Mouse (Mus musculus) brain, embryonic 18.5 days (tissue): ENCODE measurements around the gene Cfap73.

Source experiments
- DNase-seq: peaks from one replicate; pipeline ENCODE4 v3.0.0-alpha.2; 2012; ENCODE audit warnings: low read depth, low spot score

The Cfap73 gene

GRCm38 (mm10) chr5:120586741-120587615 is 47.1 kb downstream of the Cfap73 start:
- no peak for DNase-seq

DNA sequence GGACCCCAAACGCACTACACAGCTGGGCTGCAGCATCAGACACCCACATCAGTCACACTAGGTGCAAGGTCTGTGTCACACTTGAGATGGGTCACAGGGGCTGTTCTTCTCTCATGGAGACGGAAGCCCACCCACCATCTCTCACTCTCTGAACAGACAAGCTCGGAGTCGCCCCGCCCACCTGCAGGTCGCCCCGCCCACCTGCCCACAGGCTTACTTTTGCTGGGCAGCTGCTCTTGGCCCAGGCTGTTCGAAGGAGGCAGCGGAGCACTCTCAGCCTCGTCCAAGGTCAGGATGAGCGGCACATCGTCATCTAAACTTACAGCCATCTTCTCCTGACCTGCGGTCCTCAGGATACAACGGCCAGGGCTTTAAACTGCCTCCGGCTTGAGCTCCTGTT is 49.1 kb downstream of the Cfap73 start:
- no peak for DNase-seq

GRCm38 (mm10) chr5:120583511-120583910 is 50.5 kb downstream of the Cfap73 start:
- DNase-seq, result no peak

GRCm38 (mm10) chr5:120582002-120582401 is 52.0 kb downstream of the Cfap73 start:
- no peak for DNase-seq

DNA sequence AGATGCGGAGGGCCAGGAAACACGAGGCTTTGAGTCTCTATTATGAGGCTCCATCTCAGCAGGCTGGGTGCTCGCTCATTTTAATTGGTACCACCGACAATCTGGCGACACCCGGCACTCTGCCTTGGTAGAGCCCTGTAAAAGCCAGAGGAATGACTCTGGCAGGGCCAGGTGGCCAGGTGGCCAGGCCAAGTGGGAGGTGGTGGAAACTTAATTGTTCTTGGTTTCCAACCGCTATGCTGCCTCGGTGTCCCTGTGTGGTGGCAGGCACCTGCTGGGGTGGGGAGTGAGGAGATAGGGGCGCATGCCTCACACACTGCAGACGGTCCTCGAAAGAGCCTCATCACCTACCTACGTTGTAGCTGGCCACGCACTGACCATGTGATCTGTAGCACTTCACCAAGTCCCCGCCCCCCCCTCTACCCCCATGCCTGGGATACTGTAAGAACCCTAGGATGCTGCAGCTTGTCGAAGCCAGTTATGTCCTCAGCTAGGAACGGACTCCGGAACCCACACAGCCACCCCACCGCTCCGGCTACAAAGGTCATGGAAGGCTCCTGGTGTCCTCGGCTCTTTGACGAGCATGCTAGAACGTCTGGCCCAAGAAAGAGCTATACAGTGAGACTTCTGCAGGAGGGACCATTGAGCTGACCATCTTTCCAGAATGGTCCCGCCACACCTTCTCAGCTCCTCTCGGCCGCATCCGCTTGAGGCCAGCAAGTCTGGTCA is 54.0 kb downstream of the Cfap73 start:
- no peak for DNase-seq

- DNase-seq, result no peak
Measured at GRCm38 (mm10) chr5:120579211-120579897, 54.7 kb downstream of the Cfap73 start.

DNA sequence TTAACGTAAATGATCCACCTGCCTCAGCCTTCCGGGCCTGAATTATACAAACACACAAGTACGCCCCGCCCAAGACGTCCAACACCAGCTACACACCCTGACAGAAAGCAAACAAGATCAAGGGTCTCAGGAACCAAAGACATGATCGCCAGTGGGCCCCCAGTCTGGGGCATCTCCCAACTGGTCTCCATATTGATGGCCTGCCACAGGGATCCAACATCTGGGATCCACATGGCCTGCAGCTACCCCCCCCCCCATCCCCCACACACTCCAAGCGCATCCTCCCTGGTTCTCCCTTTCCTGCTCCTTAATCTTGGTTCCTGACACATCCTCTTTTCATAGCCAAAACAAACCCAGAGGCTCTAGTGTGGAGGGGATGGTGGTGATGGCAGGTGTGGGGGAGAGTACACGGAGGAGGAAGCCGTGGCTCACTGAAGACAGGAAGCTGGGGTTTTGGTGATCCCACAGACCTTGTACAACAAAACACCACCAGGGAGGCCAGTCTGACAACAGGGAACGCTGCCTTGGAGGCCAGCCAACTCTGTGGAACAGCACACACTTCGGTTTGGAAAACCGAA is 55.4 kb downstream of the Cfap73 start:
- no peak for DNase-seq
